Mouse (Mus musculus): ENCODE data around the gene Mthfd1l. TPM values are rescaled to one million over a fixed set of nuclear protein-coding genes. Genes with fewer than 3 reads are reported as not detected.
A peak's percentile ranks its signal among the peaks of the same experiment; 100 is the strongest.
"Not testable (repeated sequence)": the region's sequence is repeated elsewhere in the genome, so short reads cannot be mapped to it uniquely, and the experiment has no call there.

Mthfd1l gene
- polyA plus RNA-seq, 1 experiment from 2014 or later, result 18.4 TPM

DNA sequence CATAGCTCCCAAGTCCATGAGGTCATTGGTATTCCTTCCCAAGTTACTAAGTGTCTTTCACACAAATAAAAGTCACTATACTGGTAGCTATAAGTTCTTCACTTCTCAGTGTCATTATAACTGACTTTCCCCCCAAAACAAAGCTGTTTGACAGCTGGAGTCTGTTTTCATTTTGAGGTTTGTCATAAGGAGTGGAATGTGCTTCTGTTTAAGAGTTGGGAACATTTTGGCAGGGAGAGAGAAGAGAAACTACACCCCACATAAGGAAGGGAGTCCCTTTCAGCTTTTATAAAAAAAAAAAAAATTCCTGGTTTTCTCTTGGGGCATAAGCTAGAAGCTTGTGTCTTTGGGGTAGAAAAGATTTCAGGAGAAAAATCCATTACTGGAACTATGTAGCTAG lies 143.7 kb downstream of the Mthfd1l start:
- no peak for DNase-seq (ENCODE audit: low spot score)

DNA sequence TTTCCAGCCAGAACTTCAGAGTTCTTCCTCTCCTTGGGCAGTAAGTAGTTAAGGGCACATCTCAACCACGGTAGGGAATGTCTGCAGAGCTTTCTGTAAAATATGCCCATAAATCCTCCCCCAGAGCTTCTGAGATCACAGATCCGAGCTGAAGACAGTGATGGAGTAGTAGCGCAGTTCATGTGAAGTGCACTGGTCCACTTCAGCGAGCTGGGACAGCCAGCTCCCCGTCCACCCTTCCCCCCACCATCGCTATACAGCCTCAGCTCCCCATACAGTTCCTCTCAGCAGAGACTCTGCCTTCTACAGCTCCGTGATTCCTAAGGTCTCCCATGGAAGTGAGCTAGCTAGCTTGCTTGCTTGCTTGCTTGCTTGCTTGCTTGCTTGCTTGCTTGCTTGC lies 144.2 kb downstream of the Mthfd1l start:
- DNase-seq (ENCODE audit: low spot score), result no peak

GRCm38 (mm10) chr10:4119287-4119686 lies 146.4 kb downstream of the Mthfd1l start:
- DNase-seq (ENCODE audit: low spot score), result no peak

DNA sequence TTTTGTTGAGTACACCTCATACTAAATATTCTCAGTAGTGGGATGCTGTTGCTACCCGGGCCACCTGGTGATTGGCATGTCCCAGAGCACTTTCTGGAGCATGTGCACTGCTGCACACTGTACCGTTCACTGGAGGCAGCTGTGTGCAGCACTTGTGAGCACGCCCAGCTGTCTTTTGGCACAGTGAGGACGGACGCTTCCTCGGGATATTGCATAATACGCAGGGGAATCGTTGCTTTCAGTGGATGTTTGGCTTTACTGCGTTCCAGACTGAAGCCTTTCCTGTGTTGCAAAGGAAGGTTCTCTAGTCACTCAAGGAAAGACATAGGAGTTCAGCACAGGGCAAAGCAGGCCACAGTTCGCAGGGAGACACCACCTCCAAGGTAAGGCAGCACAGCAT lies 147.8 kb downstream of the Mthfd1l start:
- DNase-seq (ENCODE audit: low spot score), result peak; percentile 65

DNA sequence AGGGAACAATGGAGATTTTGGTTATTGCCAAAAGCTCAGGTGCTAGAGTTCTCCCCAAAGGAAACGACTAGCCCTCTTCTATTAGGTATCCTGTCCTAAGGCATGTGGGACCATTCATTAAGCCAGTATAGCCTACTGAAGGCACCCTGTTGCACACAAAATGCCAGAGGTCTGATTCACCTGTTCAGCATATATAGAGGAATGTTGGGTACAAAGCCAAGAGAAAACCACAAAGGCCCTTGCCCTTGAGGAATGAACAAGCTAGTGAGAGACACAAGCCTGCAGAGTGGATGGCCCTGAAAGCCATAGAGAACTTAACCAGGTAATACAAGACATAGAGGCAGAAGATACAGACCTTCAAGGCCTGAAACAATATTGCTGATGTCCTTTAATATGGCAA lies 148.3 kb downstream of the Mthfd1l start:
- DNase-seq (ENCODE audit: low spot score), result no peak

- DNase-seq (ENCODE audit: low spot score), result not testable (repeated sequence)
Measured at GRCm38 (mm10) chr10:4123280-4123945, 150.5 kb downstream of the Mthfd1l start.

GRCm38 (mm10) chr10:4124148-4124547 lies 151.2 kb downstream of the Mthfd1l start:
- DNase-seq (ENCODE audit: low spot score), result no peak

DNA sequence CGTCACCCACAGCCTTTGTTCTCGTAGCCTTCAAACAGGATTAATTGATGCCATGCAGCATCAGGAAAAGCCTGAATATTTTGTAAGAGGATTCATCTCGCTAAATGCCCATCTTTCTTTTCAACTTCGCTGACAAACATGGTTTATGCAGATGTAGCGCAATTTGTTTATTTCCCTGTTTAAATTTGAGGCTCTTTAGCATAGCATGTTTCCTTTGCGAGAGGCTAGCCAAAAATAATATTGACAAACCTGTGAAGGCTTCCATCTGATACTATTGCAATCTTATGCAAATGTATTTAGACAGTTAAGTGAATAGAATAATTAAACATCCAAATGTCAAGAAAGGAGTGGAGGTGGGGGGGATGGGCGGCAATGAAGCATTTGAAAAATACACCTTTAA lies 152.3 kb downstream of the Mthfd1l start:
- no peak for DNase-seq (ENCODE audit: low spot score)

GRCm38 (mm10) chr10:4126335-4127012 lies 153.6 kb downstream of the Mthfd1l start:
- no peak for DNase-seq (ENCODE audit: low spot score)

GRCm38 (mm10) chr10:4128411-4128810 lies 155.5 kb downstream of the Mthfd1l start:
- DNase-seq (ENCODE audit: low spot score), result no peak

GRCm38 (mm10) chr10:4128915-4129314 lies 156.0 kb downstream of the Mthfd1l start:
- no peak for DNase-seq (ENCODE audit: low spot score)

GRCm38 (mm10) chr10:4129461-4129860 lies 156.5 kb downstream of the Mthfd1l start:
- no peak for DNase-seq (ENCODE audit: low spot score)

DNA sequence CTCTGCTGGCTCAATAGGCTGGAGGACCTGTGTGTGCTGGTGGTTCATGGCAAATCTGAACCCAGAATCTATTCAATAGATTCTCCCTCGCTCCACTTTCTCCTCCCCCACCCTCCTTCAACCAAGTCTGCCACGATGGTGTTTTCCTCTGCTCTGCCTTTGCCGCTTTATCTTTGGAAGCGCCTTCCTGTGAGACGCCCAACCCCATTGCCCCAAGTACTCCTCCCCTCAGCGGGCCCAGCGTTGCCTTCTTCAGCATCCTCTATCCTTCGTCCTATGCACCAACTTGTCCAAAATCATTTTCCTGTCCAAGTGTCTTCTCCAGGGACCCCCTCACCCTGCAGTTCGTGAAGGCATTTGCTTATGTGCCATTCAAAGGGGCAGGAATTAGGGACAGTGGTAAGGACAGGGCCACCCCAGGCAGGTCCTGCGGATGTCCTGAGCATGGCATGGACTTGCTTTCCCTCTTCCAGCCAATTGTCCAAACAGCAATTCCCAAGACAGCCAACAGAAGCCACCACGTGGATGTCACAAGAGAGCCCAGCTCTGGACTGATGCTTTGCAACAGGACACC lies 157.2 kb downstream of the Mthfd1l start:
- no peak for DNase-seq (ENCODE audit: low spot score)

GRCm38 (mm10) chr10:4132735-4133134 lies 159.8 kb downstream of the Mthfd1l start:
- DNase-seq (ENCODE audit: low spot score), result no peak

DNA sequence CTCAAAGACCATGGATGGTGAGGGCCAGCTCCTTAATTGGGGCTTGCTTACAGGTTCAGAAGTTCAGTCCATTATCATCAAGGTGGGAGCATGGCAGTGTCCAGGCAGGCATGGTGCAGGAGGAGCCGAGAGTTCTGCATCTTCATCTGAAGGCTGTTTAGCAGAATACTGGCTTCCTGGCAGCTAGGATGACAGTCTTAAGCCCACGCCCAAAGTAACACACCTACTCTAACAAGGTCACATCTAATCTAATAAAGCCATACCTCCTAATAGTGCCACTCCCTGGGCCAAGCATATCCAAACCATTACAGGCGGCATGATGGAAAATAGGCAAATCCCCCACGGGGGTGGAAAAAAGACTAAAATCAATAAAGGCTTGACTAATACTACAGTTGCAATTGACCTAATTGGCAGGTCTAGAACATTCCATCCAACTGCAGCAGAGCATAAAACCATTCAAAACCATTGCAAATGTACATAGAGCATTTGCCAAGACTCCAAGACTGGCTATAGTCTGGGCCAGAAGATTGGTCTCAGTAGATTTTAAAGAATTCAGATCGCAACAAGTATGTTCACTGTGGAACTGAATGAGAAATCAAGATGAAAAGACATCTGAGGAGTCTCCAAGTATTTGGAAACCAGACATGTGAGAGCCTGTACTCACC lies 162.3 kb downstream of the Mthfd1l start:
- DNase-seq (ENCODE audit: low spot score), result no peak

- no peak for DNase-seq (ENCODE audit: low spot score)
Measured at GRCm38 (mm10) chr10:4139531-4139930, 166.6 kb downstream of the Mthfd1l start.

DNA sequence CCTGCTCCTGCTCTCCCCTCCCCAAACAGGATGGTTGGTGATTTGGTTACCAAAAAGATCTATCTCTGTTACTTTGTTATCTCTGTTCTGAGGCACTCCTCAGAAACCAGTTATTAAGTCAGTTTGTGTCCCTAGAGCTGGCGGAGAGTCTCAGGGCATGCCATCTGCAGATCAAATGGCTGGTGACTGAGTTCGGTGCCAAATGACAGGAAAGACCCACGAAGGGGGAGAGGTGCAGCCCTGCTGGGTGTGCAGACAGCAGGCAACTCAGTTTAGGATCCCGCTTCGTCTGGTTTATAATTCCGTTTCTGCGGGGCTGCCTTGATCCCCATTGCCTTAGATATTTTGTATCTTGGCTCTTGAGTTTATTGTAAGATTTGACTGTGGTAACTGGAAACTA lies 168.8 kb downstream of the Mthfd1l start:
- DNase-seq (ENCODE audit: low spot score), result no peak

DNA sequence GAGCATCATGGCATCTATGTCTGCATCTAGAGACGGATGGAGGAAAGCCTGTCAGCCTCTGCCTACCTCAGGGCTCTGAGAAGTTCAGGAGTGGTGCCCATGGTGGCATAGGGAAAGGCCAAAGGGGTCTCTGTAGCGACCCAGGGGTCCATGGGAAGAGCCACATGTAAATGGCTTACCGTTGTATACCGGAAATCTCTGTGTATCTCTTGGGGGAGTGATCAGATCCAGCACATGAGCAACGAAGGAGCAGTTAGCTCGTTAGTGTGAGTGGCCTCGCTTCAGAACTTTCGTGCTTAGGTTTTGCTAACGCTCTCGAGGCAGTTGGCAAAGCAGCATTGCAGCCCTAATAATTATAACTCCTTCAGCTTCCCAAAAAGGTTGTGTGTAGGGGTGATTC lies 169.9 kb downstream of the Mthfd1l start:
- DNase-seq (ENCODE audit: low spot score), result no peak

GRCm38 (mm10) chr10:4143381-4143780 lies 170.5 kb downstream of the Mthfd1l start:
- no peak for DNase-seq (ENCODE audit: low spot score)

DNA sequence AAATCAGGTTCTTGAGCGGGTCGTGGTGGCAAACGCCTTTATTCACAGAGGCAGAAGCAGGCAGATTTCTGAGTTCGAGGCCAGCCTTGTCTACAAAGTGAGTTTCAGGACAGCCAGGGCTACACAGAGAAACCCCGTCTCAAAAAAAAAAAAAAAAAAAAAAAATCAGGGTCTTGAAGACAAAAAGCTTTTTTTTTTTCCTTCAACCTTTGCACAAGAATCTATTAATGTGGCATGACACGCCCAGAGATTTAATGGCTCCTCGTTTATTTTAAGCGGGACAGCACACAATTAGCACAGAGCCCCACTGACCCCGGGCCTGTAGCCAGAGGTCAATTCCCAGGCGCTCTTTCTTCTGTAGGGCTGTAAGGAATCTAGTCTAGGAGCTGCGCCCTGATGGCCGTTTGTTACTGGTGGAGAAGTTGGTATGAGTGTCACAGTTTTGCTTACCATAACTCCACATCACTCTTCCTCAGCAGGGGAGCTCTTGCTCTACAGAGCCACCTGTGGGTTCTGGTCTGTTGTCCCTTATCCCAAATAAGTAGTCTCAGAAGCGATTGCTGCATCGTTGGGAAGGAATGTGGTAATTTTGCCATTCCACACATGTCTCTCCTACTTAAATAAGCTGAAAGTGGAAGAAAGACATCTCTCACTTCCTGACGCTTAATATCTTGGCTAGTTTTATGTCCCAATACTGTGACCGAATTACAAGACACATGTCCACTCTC lies 172.3 kb downstream of the Mthfd1l start:
- no peak for DNase-seq (ENCODE audit: low spot score)

GRCm38 (mm10) chr10:4146947-4147346 lies 174.0 kb downstream of the Mthfd1l start:
- DNase-seq (ENCODE audit: low spot score), result no peak

DNA sequence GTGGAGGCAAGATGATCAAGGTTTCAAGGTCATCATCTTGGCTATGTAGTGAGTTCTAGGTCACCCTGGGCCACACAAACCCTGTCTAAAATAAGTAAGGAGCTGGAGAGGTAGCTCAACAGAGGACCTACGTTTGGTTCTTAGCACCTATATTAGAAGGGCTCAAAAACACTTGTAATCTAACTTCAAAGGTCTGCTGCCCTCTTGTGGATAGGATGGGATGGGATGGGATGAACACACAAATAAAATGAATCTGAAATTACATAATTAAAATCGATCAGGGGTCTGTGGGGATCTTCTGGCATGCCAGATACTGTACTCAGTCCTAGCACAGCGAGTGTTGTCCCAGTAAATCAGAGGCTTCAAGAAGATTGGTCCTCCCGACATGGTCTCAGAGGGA lies 178.2 kb downstream of the Mthfd1l start:
- no peak for DNase-seq (ENCODE audit: low spot score)
